Mouse (Mus musculus) MEL (cell line): Measurements from ENCODE around the gene Pid1.

Experiments used
- CHD1 ChIP-seq: IDR thresholded peaks from 2 replicates; pipeline ENCODE4 v1.6.1; 2012; ENCODE audit warnings: low read depth, mild to moderate bottlenecking, inconsistent platforms, low read length, improper control_type of control experiment
- CTCF ChIP-seq, 3 experiments: IDR thresholded peaks in 2 of 3; conservative IDR thresholded peaks in 1 of 3; 2 replicates each; pipeline ENCODE4 v1.5.1; 2011 to 2012; ENCODE audit warnings: low read length in 3 of 3, low read depth in 2 of 3, mild to moderate bottlenecking in 2 of 3, improper control_type of control experiment in 1 of 3, inconsistent platforms in 1 of 3, mixed read lengths in 1 of 3, moderate library complexity in 1 of 3; ENCODE audit not compliant: control insufficient read depth in 1 of 3, insufficient read depth in 1 of 3, poor library complexity in 1 of 3, severe bottlenecking in 1 of 3
- EP300 ChIP-seq, 2 experiments: IDR thresholded peaks; 2 replicates each; pipeline ENCODE4 v1.6.1; 2011; ENCODE audit warnings: improper control_type of control experiment in 2 of 2, low read length in 2 of 2, low read depth in 1 of 2, mild to moderate bottlenecking in 1 of 2
- JUND ChIP-seq: IDR thresholded peaks from 2 replicates; pipeline ENCODE4 v1.6.1; 2011; ENCODE audit warnings: low read depth, mild to moderate bottlenecking, improper control_type of control experiment, low read length
- MAFK ChIP-seq: IDR thresholded peaks from 2 replicates; pipeline ENCODE4 v1.6.1; 2011; ENCODE audit warnings: low read depth, mild to moderate bottlenecking, low read length, improper control_type of control experiment, borderline replicate concordance
- NRF1 ChIP-seq: IDR thresholded peaks from 2 replicates; pipeline ENCODE4 v1.6.1; 2014; ENCODE audit warnings: low read depth, mild to moderate bottlenecking, inconsistent platforms, low read length, improper control_type of control experiment, moderate library complexity; ENCODE audit not compliant: poor library complexity, insufficient read depth, severe bottlenecking
- POLR2A ChIP-seq, 2 experiments: IDR thresholded peaks; 2 replicates each; pipeline ENCODE4 v1.6.1; 2011 to 2012; ENCODE audit warnings: low read length in 2 of 2, mild to moderate bottlenecking in 2 of 2, control low read depth in 1 of 2, improper control_type of control experiment in 1 of 2, low read depth in 1 of 2, moderate library complexity in 1 of 2; ENCODE audit not compliant: control insufficient read depth in 1 of 2, insufficient read depth in 1 of 2, poor library complexity in 1 of 2
- RAD21 ChIP-seq: IDR thresholded peaks from 2 replicates; pipeline ENCODE4 v1.6.1; 2011; ENCODE audit warnings: mild to moderate bottlenecking, low read depth, low read length, improper control_type of control experiment
- SMC3 ChIP-seq: IDR thresholded peaks from 2 replicates; pipeline ENCODE4 v1.6.1; 2011; ENCODE audit warnings: low read depth, low read length, improper control_type of control experiment
- TAL1 ChIP-seq: IDR thresholded peaks from 2 replicates; pipeline ENCODE4 v1.6.1; 2012; ENCODE audit warnings: mild to moderate bottlenecking, inconsistent platforms, low read length, moderate library complexity, mixed read lengths
- TBP ChIP-seq: IDR thresholded peaks from 2 replicates; pipeline ENCODE4 v1.8.0; 2011; ENCODE audit warnings: low read depth, low read length, improper control_type of control experiment
- USF2 ChIP-seq, 2 experiments: IDR thresholded peaks; 2 replicates each; pipeline ENCODE4 v1.6.1; 2011 to 2012; ENCODE audit warnings: improper control_type of control experiment in 2 of 2, low read length in 2 of 2, borderline replicate concordance in 1 of 2, inconsistent platforms in 1 of 2, low read depth in 1 of 2, mild to moderate bottlenecking in 1 of 2; ENCODE audit not compliant: insufficient read depth in 1 of 2
- ZC3H11A ChIP-seq: IDR thresholded peaks from 2 replicates; pipeline ENCODE4 v1.6.1; 2012; ENCODE audit warnings: low read depth, mild to moderate bottlenecking, inconsistent platforms, low read length, improper control_type of control experiment

GRCm38 (mm10) chr1:84404880-84405279 is 40.9 kb upstream of the Pid1 start:
- no peak for TF ChIP-seq POLR2A (IDR thresholded peaks at IDR 0.05; ENCODE audit: control insufficient read depth in 1 of 2, insufficient read depth in 1 of 2, low read depth in 1 of 2, low read length in 2 of 2, poor library complexity in 1 of 2)
- TF ChIP-seq JUND, result no peak
- no peak for TF ChIP-seq TAL1
- TF ChIP-seq SMC3, result no peak
- TF ChIP-seq EP300 (IDR thresholded peaks at IDR 0.05; ENCODE audit: low read depth in 1 of 2, low read length in 2 of 2), result no peak
- TF ChIP-seq NRF1, result no peak
- no peak for TF ChIP-seq RAD21
- TF ChIP-seq CHD1, result no peak
- TF ChIP-seq USF2 (IDR thresholded peaks at IDR 0.05; ENCODE audit: borderline replicate concordance in 1 of 2, insufficient read depth in 1 of 2, low read depth in 1 of 2, low read length in 2 of 2), result no peak
- TF ChIP-seq MAFK, result no peak
- TF ChIP-seq CTCF (IDR thresholded peaks at IDR 0.05 in 2 of 3, conservative IDR thresholded peaks at IDR 0.05 in 1 of 3; ENCODE audit: control insufficient read depth in 1 of 3, insufficient read depth in 1 of 3, low read depth in 2 of 3, low read length in 3 of 3, poor library complexity in 1 of 3, severe bottlenecking in 1 of 3), result no peak
- no peak for TF ChIP-seq ZC3H11A
- no peak for TF ChIP-seq TBP
